Mouse (Mus musculus) stomach, embryonic 16.5 days (tissue): ENCODE measurements around the gene B4galt2. TPM values are rescaled to one million over a fixed set of nuclear protein-coding genes. Genes with fewer than 3 reads are reported as not detected.

Experiments
- ATAC-seq: fragments of 200-750 bp; cut with Nextera tagmentation; 2 replicates; pipeline ENCODE4 v1.8.0; 2017; ENCODE audit warnings: moderate number of reproducible peaks, moderate TSS enrichment; ENCODE audit not compliant: insufficient read depth, low FRiP score
- H3K27ac ChIP-seq: fragments of 300-500 bp; sonication (generic); 2 replicates; pipeline ENCODE4 v1.5.1; 2014; ENCODE audit warnings: low read length
- H3K27me3 ChIP-seq: fragments of 300-500 bp; sonication (generic); 2 replicates; pipeline ENCODE4 v1.6.1; 2014; ENCODE audit warnings: low read length, control low read depth, mixed read lengths; ENCODE audit not compliant: control insufficient read depth, insufficient read depth
- H3K36me3 ChIP-seq: fragments of 300-500 bp; sonication (generic); 2 replicates; pipeline ENCODE4 v1.6.1; 2014; ENCODE audit warnings: low read length; ENCODE audit not compliant: control insufficient read depth, insufficient read depth
- H3K4me1 ChIP-seq: fragments of 300-500 bp; sonication (generic); 2 replicates; pipeline ENCODE4 v1.6.1; 2014; ENCODE audit warnings: low read length, control low read depth, mixed read lengths; ENCODE audit not compliant: control insufficient read depth, insufficient read depth
- H3K4me2 ChIP-seq: fragments of 300-500 bp; sonication (generic); 2 replicates; pipeline ENCODE4 v1.6.1; 2014; ENCODE audit warnings: low read depth, low read length, mixed read lengths
- H3K4me3 ChIP-seq: fragments of 300-500 bp; sonication (generic); replicated peaks from 2 replicates; pipeline ENCODE4 v1.5.1; 2014; ENCODE audit warnings: mild to moderate bottlenecking, low read length
- H3K9ac ChIP-seq: fragments of 300-500 bp; sonication (generic); 2 replicates; pipeline ENCODE4 v1.6.1; 2014; ENCODE audit warnings: low read length
- H3K9me3 ChIP-seq: fragments of 300-500 bp; sonication (generic); replicated peaks from 2 replicates; pipeline ENCODE4 v1.6.1; 2016; ENCODE audit warnings: low read length, control low read depth; ENCODE audit not compliant: control insufficient read depth
- WGBS: fragments of 180-500 bp; shearing (Covaris S2); extraction: QIAGEN DNeasy Blood & Tissue Kit; methylation state at CpG from one replicate; pipeline ENCODE4 v1.1.7; 2014; 5-methylcytosine and 5-hydroxymethylcytosine counted together
- polyA plus RNA-seq: library from polyadenylated mRNA; unstranded; fragments of >200 nt; fragmentation: Nextera tagmentation; extraction: Ambion mirVana; gene quantifications from 2 replicates; pipeline ENCODE4 v1.2.1, GENCODE M21; 2015

B4galt2 gene
- polyA plus RNA-seq, 1 experiment from 2014 or later: 14.6 TPM

- Histone ChIP-seq H3K4me1 (peaks cover 7% of the 10 kb centered on the region), H3K9ac (no peak overlapping the region), H3K9me3 (no peaks in the 10 kb centered on the region), H3K27me3 (no peaks in the 10 kb centered on the region), H3K4me3 (no peak overlapping the region), H3K4me2 (no peak overlapping the region), H3K36me3 (peaks cover 14% of the 10 kb centered on the region; the same call in 1 of the 2 replicates), H3K27ac (no peak overlapping the region)
- 80% methylated on average over 8 of the region's 8 CpGs for WGBS
- ATAC-seq: no peak
These were observed 11.3 kb upstream of the B4galt2 start for GRCm38 (mm10) chr4:117894601-117895000.

- no peaks in the 10 kb centered on the region for H3K9me3 ChIP-seq
- H3K9ac ChIP-seq: no peak overlapping the region
- WGBS: 17% methylated on average over 9 of the region's 9 CpGs
- H3K4me3 ChIP-seq: no peak overlapping the region
- H3K4me2 ChIP-seq: no peak overlapping the region
- no peak for ATAC-seq
- H3K36me3 ChIP-seq: peaks cover 7% of the 10 kb centered on the region; the same call in 1 of the 2 replicates
- H3K27ac ChIP-seq: no peak overlapping the region
- H3K27me3 ChIP-seq: no peaks in the 10 kb centered on the region
- H3K4me1 ChIP-seq: peaks cover 7% of the 10 kb centered on the region
These were observed 10.1 kb upstream of the B4galt2 start for GRCm38 (mm10) chr4:117893376-117893775.

- peak within 1 kb of the TSS; percentile 72 for H3K9ac ChIP-seq
- H3K27me3 ChIP-seq: no peaks in the 10 kb centered on the region
- 0% methylated on average over 21 of the region's 21 CpGs for WGBS
- peak within 1 kb of the TSS; percentile 87 for H3K4me3 ChIP-seq
- no peaks in the 10 kb centered on the region for H3K9me3 ChIP-seq
- H3K36me3 ChIP-seq: peaks cover 3% of the 10 kb centered on the region; the same call in 1 of the 2 replicates
- peak within 1 kb of the TSS; percentile 77 for H3K4me2 ChIP-seq
- peaks cover 10% of the 10 kb centered on the region for H3K4me1 ChIP-seq
- no peak within 1 kb of the TSS for H3K27ac ChIP-seq
- ATAC-seq: peak; percentile 79
These were observed 8.5 kb upstream of the B4galt2 start, which contains the start of gene Dph2 for GRCm38 (mm10) chr4:117891738-117892161. Gene Dph2 (minus strand): TSS chr4:117892032.

- peak overlapping the region; percentile 77; the same call in 1 of the 2 replicates for H3K4me2 ChIP-seq
- no peak overlapping the region for H3K27ac ChIP-seq
- no peaks in the 10 kb centered on the region for H3K27me3 ChIP-seq
- H3K36me3 ChIP-seq: peaks cover 2% of the 10 kb centered on the region; the same call in 1 of the 2 replicates
- H3K9ac ChIP-seq: no peak overlapping the region
- no peak for ATAC-seq
- no peaks in the 10 kb centered on the region for H3K9me3 ChIP-seq
- 89% methylated on average over 8 of the region's 8 CpGs for WGBS
- peaks cover 17% of the 10 kb centered on the region for H3K4me1 ChIP-seq
- H3K4me3 ChIP-seq: peak overlapping the region; percentile 87; the same call in 1 of the 2 replicates
These were observed 7.5 kb upstream of the B4galt2 start for GRCm38 (mm10) chr4:117890750-117891149.

GRCm38 (mm10) chr4:117890031-117890430, 6.7 kb upstream of the B4galt2 start:
- Histone ChIP-seq H3K4me1 (peaks cover 17% of the 10 kb centered on the region), H3K9me3 (no peaks in the 10 kb centered on the region), H3K9ac (no peak overlapping the region), H3K27ac (no peak overlapping the region), H3K4me3 (no peak overlapping the region), H3K4me2 (no peak overlapping the region), H3K27me3 (no peaks in the 10 kb centered on the region), H3K36me3 (peaks cover 5% of the 10 kb centered on the region)
- no peak for ATAC-seq
- 94% methylated on average over 14 of the region's 14 CpGs for WGBS

GRCm38 (mm10) chr4:117889471-117889870, 6.2 kb upstream of the B4galt2 start:
- Histone ChIP-seq H3K9ac (no peak overlapping the region), H3K27me3 (no peaks in the 10 kb centered on the region), H3K36me3 (peaks cover 10% of the 10 kb centered on the region), H3K4me2 (no peak overlapping the region), H3K4me3 (no peak overlapping the region), H3K27ac (no peak overlapping the region), H3K9me3 (no peaks in the 10 kb centered on the region), H3K4me1 (peaks cover 18% of the 10 kb centered on the region)
- no peak for ATAC-seq
- WGBS: 89% methylated on average over 15 of the region's 15 CpGs

- Histone ChIP-seq H3K36me3 (peaks cover 13% of the 10 kb centered on the region), H3K4me1 (peaks cover 29% of the 10 kb centered on the region), H3K4me3 (no peak overlapping the region), H3K27me3 (no peaks in the 10 kb centered on the region), H3K27ac (no peak overlapping the region), H3K9ac (peak overlapping the region; percentile 36), H3K4me2 (peak overlapping the region; percentile 74), H3K9me3 (no peaks in the 10 kb centered on the region)
- WGBS: 63% methylated on average over 2 of the region's 2 CpGs
- ATAC-seq: no peak
These were observed 4.6 kb upstream of the B4galt2 start for GRCm38 (mm10) chr4:117887920-117888319.

GRCm38 (mm10) chr4:117887133-117887532, 3.8 kb upstream of the B4galt2 start, which contains the start of gene Atp6v0b:
Gene Atp6v0b (minus strand): TSS chr4:117887333.
- Histone ChIP-seq H3K36me3 (peaks cover 13% of the 10 kb centered on the region), H3K4me2 (peak within 1 kb of the TSS; percentile 74), H3K27ac (peak within 1 kb of the TSS; percentile 72), H3K9me3 (no peaks in the 10 kb centered on the region), H3K4me3 (peak within 1 kb of the TSS; percentile 99), H3K4me1 (peaks cover 32% of the 10 kb centered on the region), H3K27me3 (no peaks in the 10 kb centered on the region), H3K9ac (peak within 1 kb of the TSS; percentile 93)
- peak; percentile 92 for ATAC-seq
- under 1% methylated on average over 37 of the region's 37 CpGs for WGBS

- no peaks in the 10 kb centered on the region for H3K27me3 ChIP-seq
- peaks cover 13% of the 10 kb centered on the region for H3K36me3 ChIP-seq
- H3K4me2 ChIP-seq: peak overlapping the region; percentile 74
- H3K27ac ChIP-seq: peak overlapping the region; percentile 72
- H3K4me1 ChIP-seq: peaks cover 33% of the 10 kb centered on the region
- peak overlapping the region; percentile 99 for H3K4me3 ChIP-seq
- H3K9ac ChIP-seq: peak overlapping the region; percentile 93
- peak; percentile 3; the same call in 1 of the 2 replicates for ATAC-seq
- H3K9me3 ChIP-seq: no peaks in the 10 kb centered on the region
- WGBS: 2% methylated on average over 24 of the region's 24 CpGs
These were observed 3.4 kb upstream of the B4galt2 start for GRCm38 (mm10) chr4:117886644-117887043.
